Mouse (Mus musculus): ENCODE data around the gene Qdpr.

- no peak for TF ChIP-seq POLR2A (IDR thresholded peaks at IDR 0.05; ENCODE audit: insufficient read length, low read depth)
- no peak for TF ChIP-seq MYOG (IDR thresholded peaks at IDR 0.05; ENCODE audit: control insufficient read depth in 1 of 3, insufficient read depth in 1 of 3, insufficient read length in 2 of 3, low read depth in 2 of 3)
- TF ChIP-seq USF1 (IDR thresholded peaks at IDR 0.05; ENCODE audit: low read depth): no peak
- TF ChIP-seq MAX (IDR thresholded peaks at IDR 0.05; ENCODE audit: low read depth): no peak
- no peak for TF ChIP-seq MYOD1 (IDR thresholded peaks at IDR 0.05; ENCODE audit: control insufficient read depth in 1 of 3, insufficient read length in 2 of 3, low read depth in 2 of 3)
- TF ChIP-seq TCF12 (IDR thresholded peaks at IDR 0.05; ENCODE audit: insufficient read depth, poor library complexity, severe bottlenecking): no peak
- no peak for TF ChIP-seq TCF3 (IDR thresholded peaks at IDR 0.05; ENCODE audit: insufficient read length, low read depth)
- TF ChIP-seq CEBPB (IDR thresholded peaks at IDR 0.05; ENCODE audit: insufficient read depth, poor library complexity, severe bottlenecking): no peak
- no peak for TF ChIP-seq E2F4 (IDR thresholded peaks at IDR 0.05; ENCODE audit: insufficient read depth)
- no peak for TF ChIP-seq POLR2AphosphoS2 (IDR thresholded peaks at IDR 0.05; ENCODE audit: insufficient read length, low read depth)
- TF ChIP-seq SRF (IDR thresholded peaks at IDR 0.05; ENCODE audit: control insufficient read depth, insufficient read length, low read depth): no peak
These were observed 33.6 kb downstream of the Qdpr start for GRCm38 (mm10) chr5:45416478-45416877.
